Mouse (Mus musculus): ENCODE results near the gene Gnl2. TPM values are rescaled to one million over a fixed set of nuclear protein-coding genes. Genes with fewer than 3 reads are reported as not detected.
A peak's percentile ranks its signal among the peaks of the same experiment; 100 is the strongest.

The Gnl2 gene
- total RNA-seq, 1 experiment = 77.8 TPM

DNA sequence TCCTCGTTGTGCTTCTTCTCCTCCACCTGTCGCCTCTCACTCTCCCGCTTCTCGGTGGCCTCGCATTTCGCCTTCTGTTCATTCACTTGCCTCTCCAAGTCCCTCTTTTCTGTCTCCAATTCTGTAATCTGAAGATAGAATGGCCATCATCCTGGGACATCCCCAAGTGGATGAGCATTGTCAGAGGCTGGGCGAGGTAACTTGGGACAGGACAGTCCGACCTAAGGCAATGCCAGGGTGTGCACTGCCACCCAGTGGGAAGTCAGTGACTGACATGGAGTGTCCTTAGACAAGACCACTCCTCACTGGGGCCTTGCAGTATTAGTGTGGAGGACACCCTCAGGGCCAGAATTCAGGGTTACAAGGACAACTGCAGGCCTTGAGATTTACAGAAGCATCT lies 42.6 kb downstream of the Gnl2 start:
- H3K27ac ChIP-seq (ENCODE audit: insufficient read depth, low read depth, low read length, poor library complexity, severe bottlenecking) = no peak overlapping the region
- H3K9me3 ChIP-seq (ENCODE audit: control insufficient read depth, insufficient read depth, low read depth, low read length) = no peaks in the 10 kb centered on the region
- peak; percentile 58 for DNase-seq (ENCODE audit: low read depth, low spot score)
- H3K4me3 ChIP-seq (ENCODE audit: insufficient read depth in 1 of 2, low read depth in 1 of 2, low read length in 2 of 2, poor library complexity in 1 of 2, severe bottlenecking in 1 of 2) = peak overlapping the region in 1 of 2 experiments; percentile 32; a peak in 1 of 4 replicates
- peaks cover 0 to 16% of the 10 kb centered on the region in 2 experiments; a peak in 1 of 4 replicates for H3K4me1 ChIP-seq (ENCODE audit: control insufficient read depth in 2 of 2, insufficient read depth in 2 of 2, low read length in 2 of 2, poor library complexity in 1 of 2)
- in situ Hi-C loops (cut with MboI; ENCODE audit: low sequenced_read_pairs in 2 of 2, unreplicated experiment in 2 of 2) = loop anchor here in 1 of 2 experiments (10.0 kb wide), 1 partner anchor 114 kb away; no protein-coding TSS in a partner anchor
- peaks cover 21% of the 10 kb centered on the region for H3K36me3 ChIP-seq (ENCODE audit: control insufficient read depth, insufficient read depth, low read length, poor library complexity, severe bottlenecking)
- TF ChIP-seq ZC3H11A (IDR thresholded peaks at IDR 0.05; ENCODE audit: borderline replicate concordance, low read depth, low read length) = peak; percentile 46; the same call in 1 of the 2 replicates
- no peak for TF ChIP-seq HCFC1 (IDR thresholded peaks at IDR 0.05; ENCODE audit: borderline replicate concordance, insufficient read depth, low read length)
- peak overlapping the region; percentile 21; the same call in 1 of the 2 replicates for H3K9ac ChIP-seq (ENCODE audit: insufficient read depth, low read depth, low read length, poor library complexity, severe bottlenecking)

DNA sequence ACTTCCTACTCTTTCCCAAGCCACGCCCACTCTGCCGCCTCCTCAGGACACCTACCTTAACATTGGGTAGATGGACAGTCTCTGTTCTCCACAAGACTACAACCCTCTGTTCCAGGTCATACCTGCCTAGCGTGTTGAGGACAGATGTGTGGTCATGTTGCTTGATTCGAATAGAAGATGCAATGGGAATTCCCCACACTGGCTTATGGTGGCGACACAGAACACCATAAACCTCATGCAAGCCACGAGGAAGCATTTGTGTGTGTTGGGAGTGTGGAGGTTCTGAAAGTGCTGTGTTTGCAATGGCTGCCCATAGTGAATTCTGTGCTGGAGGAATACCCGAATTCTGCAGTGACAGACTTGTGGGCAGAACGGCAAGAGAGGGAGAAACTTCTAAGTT lies 47.4 kb downstream of the Gnl2 start:
- Histone ChIP-seq H3K9ac (ENCODE audit: insufficient read depth, low read depth, low read length, poor library complexity, severe bottlenecking) (no peak overlapping the region), H3K36me3 (ENCODE audit: control insufficient read depth, insufficient read depth, low read length, poor library complexity, severe bottlenecking) (peaks cover 6% of the 10 kb centered on the region; the same call in 1 of the 2 replicates), H3K27ac (ENCODE audit: insufficient read depth, low read depth, low read length, poor library complexity, severe bottlenecking) (no peak overlapping the region), H3K4me3 (ENCODE audit: insufficient read depth in 1 of 2, low read depth in 1 of 2, low read length in 2 of 2, poor library complexity in 1 of 2, severe bottlenecking in 1 of 2) (no peak overlapping the region), H3K9me3 (ENCODE audit: control insufficient read depth, insufficient read depth, low read depth, low read length) (no peaks in the 10 kb centered on the region), H3K4me1 (ENCODE audit: control insufficient read depth in 2 of 2, insufficient read depth in 2 of 2, low read length in 2 of 2, poor library complexity in 1 of 2) (peaks cover 0 to 13% of the 10 kb centered on the region in 2 experiments; a peak in 1 of 4 replicates)
- no peak for DNase-seq (ENCODE audit: low read depth, low spot score)
- no peak for TF ChIP-seq HCFC1 (IDR thresholded peaks at IDR 0.05; ENCODE audit: borderline replicate concordance, insufficient read depth, low read length)
- no peak for TF ChIP-seq MAFK (IDR thresholded peaks at IDR 0.05; ENCODE audit: insufficient read depth, low read depth, low read length)
- TF ChIP-seq CHD2 (IDR thresholded peaks at IDR 0.05; ENCODE audit: low read depth, low read length) = no peak
- TF ChIP-seq ZNF384 (IDR thresholded peaks at IDR 0.05; ENCODE audit: low read depth, low read length) = no peak
- no peak for TF ChIP-seq ZC3H11A (IDR thresholded peaks at IDR 0.05; ENCODE audit: borderline replicate concordance, low read depth, low read length)
- in situ Hi-C loops (cut with MboI; ENCODE audit: low sequenced_read_pairs in 2 of 2, unreplicated experiment in 2 of 2) = no loop called here

DNA sequence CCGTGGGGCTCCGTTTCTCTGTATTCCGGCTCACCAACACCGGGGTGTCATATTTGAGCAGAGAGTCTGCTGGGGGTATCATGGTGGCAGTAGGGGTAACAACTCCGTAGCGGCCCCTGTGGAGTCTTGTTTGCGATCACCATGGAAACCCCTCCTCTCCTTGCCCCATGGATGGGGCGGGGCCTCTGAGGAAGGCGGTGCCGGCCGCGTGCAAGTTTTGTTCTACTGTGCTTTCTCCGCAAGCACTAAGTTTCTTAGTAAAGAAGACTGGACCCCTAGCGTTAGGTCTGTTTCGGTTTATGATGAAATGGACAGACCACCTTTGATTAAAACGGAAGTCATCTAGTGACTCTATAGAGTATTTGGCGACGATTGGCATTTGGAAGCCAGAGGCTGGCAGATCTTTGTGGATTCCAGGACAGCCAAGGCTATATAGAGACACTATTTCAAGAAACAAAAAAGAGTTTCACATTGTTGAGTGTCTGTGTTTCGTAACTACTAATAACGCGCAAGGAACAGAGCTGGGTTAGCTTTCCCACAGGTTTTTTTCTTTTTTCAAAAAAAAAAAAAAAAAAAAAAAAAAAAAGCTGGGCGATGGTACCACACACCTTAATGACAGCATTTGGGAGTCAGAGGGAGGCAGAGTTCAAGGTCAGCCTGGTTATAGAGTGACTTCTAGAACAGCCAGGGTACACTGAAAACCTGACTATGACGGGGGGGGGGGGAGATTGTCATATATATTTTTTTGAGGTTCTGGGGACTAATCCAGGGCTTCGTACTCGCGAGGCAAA lies 49.3 kb downstream of the Gnl2 start, which contains the start of gene Dnali1:
Dnali1 (minus strand) TSS at position 187 of the 791 bp plus-strand sequence.
- Histone ChIP-seq H3K36me3 (ENCODE audit: control insufficient read depth, insufficient read depth, low read length, poor library complexity, severe bottlenecking) (peaks cover 15% of the 10 kb centered on the region), H3K4me3 (ENCODE audit: insufficient read depth in 1 of 2, low read depth in 1 of 2, low read length in 2 of 2, poor library complexity in 1 of 2, severe bottlenecking in 1 of 2) (peak within 1 kb of the TSS; percentile 87 to 95), H3K27ac (ENCODE audit: insufficient read depth, low read depth, low read length, poor library complexity, severe bottlenecking) (no peak within 1 kb of the TSS), H3K4me1 (ENCODE audit: control insufficient read depth in 2 of 2, insufficient read depth in 2 of 2, low read length in 2 of 2, poor library complexity in 1 of 2) (peaks cover 0 to 6% of the 10 kb centered on the region in 2 experiments; a peak in 1 of 4 replicates), H3K9me3 (ENCODE audit: control insufficient read depth, insufficient read depth, low read depth, low read length) (no peaks in the 10 kb centered on the region), H3K9ac (ENCODE audit: insufficient read depth, low read depth, low read length, poor library complexity, severe bottlenecking) (peak within 1 kb of the TSS; percentile 95)
- DNase-seq (ENCODE audit: low read depth, low spot score) = peak; percentile 48
- in situ Hi-C loops (cut with MboI; ENCODE audit: low sequenced_read_pairs in 2 of 2, unreplicated experiment in 2 of 2) = no loop called here
- TF ChIP-seq HCFC1 (IDR thresholded peaks at IDR 0.05; ENCODE audit: borderline replicate concordance, insufficient read depth, low read length) (no peak), MAFK (IDR thresholded peaks at IDR 0.05; ENCODE audit: insufficient read depth, low read depth, low read length) (no peak), CHD2 (IDR thresholded peaks at IDR 0.05; ENCODE audit: low read depth, low read length) (no peak), ZC3H11A (IDR thresholded peaks at IDR 0.05; ENCODE audit: borderline replicate concordance, low read depth, low read length) (no peak), ZNF384 (IDR thresholded peaks at IDR 0.05; ENCODE audit: low read depth, low read length) (peak; percentile 87)

DNA sequence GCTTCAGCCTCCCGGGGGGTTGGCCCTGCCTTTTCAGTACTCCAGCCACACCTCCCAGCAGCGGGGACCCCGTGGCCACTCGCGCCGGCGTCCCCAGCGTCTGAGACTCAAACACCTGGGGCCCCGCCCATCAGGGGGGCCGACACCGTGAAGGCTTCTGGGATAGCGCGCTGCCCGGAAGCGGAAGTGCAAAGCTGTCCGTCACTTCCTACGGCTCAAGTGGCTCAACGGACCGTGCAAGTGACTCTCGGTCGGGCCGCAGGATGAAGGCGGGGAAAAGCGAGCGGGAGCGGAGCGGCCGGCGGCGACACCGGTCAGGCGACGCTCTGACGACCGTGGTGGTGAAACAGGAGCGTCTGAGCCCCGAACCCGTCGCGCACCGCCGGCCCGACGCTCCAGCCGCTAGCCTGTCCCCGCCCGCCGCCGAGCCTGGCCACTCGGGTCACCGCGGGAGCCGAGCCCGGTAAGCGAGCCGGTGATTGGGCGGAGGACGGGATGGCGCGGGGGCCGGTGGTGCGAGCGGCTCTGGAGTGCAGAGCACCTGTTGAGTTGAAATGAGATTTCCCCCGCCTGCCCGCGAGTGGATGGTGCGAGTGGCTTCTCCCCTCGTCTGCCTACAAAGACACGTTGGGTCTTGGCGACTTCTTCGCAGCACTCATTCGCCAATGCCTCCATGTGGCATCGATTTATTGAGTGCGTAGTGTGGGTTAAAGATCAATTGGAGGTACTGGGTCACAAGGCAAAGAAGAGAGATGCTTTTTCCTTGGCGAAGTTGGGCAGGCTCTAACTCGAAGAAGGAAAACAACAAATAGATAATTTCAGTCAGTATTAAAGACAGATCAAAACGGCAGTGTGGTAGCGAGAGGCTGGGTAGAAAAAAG lies 50.3 kb downstream of the Gnl2 start, which contains the start of gene Snip1:
Snip1 (plus strand) TSS at position 183 of the 881 bp plus-strand sequence.
- in situ Hi-C loops (cut with MboI; ENCODE audit: low sequenced_read_pairs in 2 of 2, unreplicated experiment in 2 of 2) = no loop called here
- peaks cover 0 to 6% of the 10 kb centered on the region in 2 experiments; a peak in 1 of 4 replicates for H3K4me1 ChIP-seq (ENCODE audit: control insufficient read depth in 2 of 2, insufficient read depth in 2 of 2, low read length in 2 of 2, poor library complexity in 1 of 2)
- peak within 1 kb of the TSS; percentile 95 for H3K9ac ChIP-seq (ENCODE audit: insufficient read depth, low read depth, low read length, poor library complexity, severe bottlenecking)
- TF ChIP-seq CHD2 (IDR thresholded peaks at IDR 0.05; ENCODE audit: low read depth, low read length) = no peak
- TF ChIP-seq ZNF384 (IDR thresholded peaks at IDR 0.05; ENCODE audit: low read depth, low read length) = no peak
- peak; percentile 67 for TF ChIP-seq HCFC1 (IDR thresholded peaks at IDR 0.05; ENCODE audit: borderline replicate concordance, insufficient read depth, low read length)
- H3K27ac ChIP-seq (ENCODE audit: insufficient read depth, low read depth, low read length, poor library complexity, severe bottlenecking) = no peak within 1 kb of the TSS
- H3K36me3 ChIP-seq (ENCODE audit: control insufficient read depth, insufficient read depth, low read length, poor library complexity, severe bottlenecking) = peaks cover 25% of the 10 kb centered on the region
- no peaks in the 10 kb centered on the region for H3K9me3 ChIP-seq (ENCODE audit: control insufficient read depth, insufficient read depth, low read depth, low read length)
- DNase-seq (ENCODE audit: low read depth, low spot score) = peak; percentile 93
- H3K4me3 ChIP-seq (ENCODE audit: insufficient read depth in 1 of 2, low read depth in 1 of 2, low read length in 2 of 2, poor library complexity in 1 of 2, severe bottlenecking in 1 of 2) = peak within 1 kb of the TSS; percentile 87 to 95
